Mouse (Mus musculus): ENCODE measurements around the gene Lrrc30. TPM values are rescaled to one million over a fixed set of nuclear protein-coding genes. Genes with fewer than 3 reads are reported as not detected.

Gene Lrrc30
- polyA plus RNA-seq, 1 experiment from 2014 or later, result not detected

DNA sequence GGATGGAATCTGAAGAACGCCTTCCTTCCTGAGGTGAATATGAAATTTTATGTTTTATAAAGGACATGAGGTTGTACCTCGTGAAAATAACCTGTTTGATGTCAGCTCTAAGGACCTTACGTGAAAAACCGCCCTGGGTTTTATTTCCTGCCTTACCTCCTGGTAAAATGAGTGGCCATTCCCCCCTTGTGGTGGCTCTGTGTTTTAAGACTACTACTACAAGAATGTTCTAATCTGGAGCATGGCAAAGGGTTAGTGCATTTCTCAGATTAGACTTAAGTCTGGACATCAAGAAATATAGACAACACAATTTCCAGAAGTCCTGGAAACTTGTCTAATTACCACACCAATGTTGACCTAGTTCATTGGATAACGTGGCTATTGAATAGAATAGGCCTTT lies 50.7 kb downstream of the Lrrc30 start:
- Histone ChIP-seq H3K36me3 (replicated peaks; ENCODE audit: insufficient read depth, low read length) (no peaks in the 10 kb centered on the region), H3K4me1 (ENCODE audit: insufficient read depth) (no peaks in the 10 kb centered on the region), H3K4me3 (ENCODE audit: low read depth, low read length) (no peak overlapping the region), H3K27ac (ENCODE audit: low read depth) (no peak overlapping the region), H3K4me2 (ENCODE audit: low read depth, low read length) (no peak overlapping the region), H3K9me3 (ENCODE audit: low read length) (no peaks in the 10 kb centered on the region), H3K9ac (replicated peaks) (no peak overlapping the region), H3K27me3 (ENCODE audit: insufficient read depth, low read length) (no peaks in the 10 kb centered on the region)
- no peak for ATAC-seq
- TF ChIP-seq EP300 (IDR thresholded peaks at IDR 0.05; ENCODE audit: low read depth), result no peak
- TF ChIP-seq CTCF (IDR thresholded peaks at IDR 0.05; ENCODE audit: low read depth), result no peak
- WGBS (ENCODE audit: insufficient replicate concordance), result 62% methylated on average over 5 of the region's 5 CpGs
- no peak for DNase-seq

Other genes starting within 250 kb of the Lrrc30 start
- gene Lama1, start 64.5 kb upstream of the Lrrc30 start, polyA plus RNA-seq (2015; fragmentation: Nextera tagmentation; extraction: Ambion mirVana), result 0.34 and 0.72 TPM in 2 replicates